Mouse (Mus musculus) intestine, embryonic 14.5 days (tissue): Measurements from ENCODE around the gene Gadd45a. TPM values are rescaled to one million over a fixed set of nuclear protein-coding genes. Genes with fewer than 3 reads are reported as not detected.

Experiments used
- ATAC-seq: fragments of 200-750 bp; cut with Nextera tagmentation; replicated peaks from 2 replicates; pipeline ENCODE4 v1.8.0; 2017; ENCODE audit warnings: low read depth, moderate number of reproducible peaks, moderate TSS enrichment, moderate library complexity; ENCODE audit not compliant: low FRiP score, low TSS enrichment
- DNase-seq: peaks from one replicate; pipeline ENCODE4 v3.0.0-alpha.2; 2018; ENCODE audit warnings: low spot score
- H3K27ac ChIP-seq: fragments of 300-500 bp; sonication (generic); 2 replicates; pipeline ENCODE4 v1.5.1; 2014; ENCODE audit warnings: low read depth, mild to moderate bottlenecking, control low read depth
- H3K27me3 ChIP-seq: fragments of 300-500 bp; sonication (generic); replicated peaks from 2 replicates; pipeline ENCODE4 v1.6.1; 2014; ENCODE audit warnings: low read length, control low read depth; ENCODE audit not compliant: control insufficient read depth, insufficient read depth
- H3K36me3 ChIP-seq: fragments of 300-500 bp; sonication (generic); 2 replicates; pipeline ENCODE4 v1.6.1; 2014; ENCODE audit warnings: low read length, control low read depth; ENCODE audit not compliant: control insufficient read depth, insufficient read depth
- H3K4me1 ChIP-seq: fragments of 300-500 bp; sonication (generic); replicated peaks from 2 replicates; pipeline ENCODE4 v1.6.1; 2014; ENCODE audit warnings: low read length, control low read depth, mixed read lengths; ENCODE audit not compliant: control insufficient read depth, insufficient read depth
- H3K4me2 ChIP-seq: fragments of 300-500 bp; sonication (generic); 2 replicates; pipeline ENCODE4 v1.6.1; 2014; ENCODE audit warnings: low read length
- H3K4me3 ChIP-seq: fragments of 300-500 bp; sonication (generic); 2 replicates; pipeline ENCODE4 v1.5.1; 2014; ENCODE audit warnings: low read depth, low read length, control low read depth, mixed read lengths
- H3K9ac ChIP-seq: fragments of 300-500 bp; sonication (generic); 2 replicates; pipeline ENCODE4 v1.6.1; 2014; ENCODE audit warnings: mild to moderate bottlenecking, low read length
- H3K9me3 ChIP-seq: fragments of 300-500 bp; sonication (generic); 2 replicates; pipeline ENCODE4 v1.6.1; 2016; ENCODE audit warnings: low read length, control low read depth; ENCODE audit not compliant: control insufficient read depth
- WGBS: fragments of 180-500 bp; shearing (Covaris S2); extraction: QIAGEN DNeasy Blood & Tissue Kit; methylation state at CpG from one replicate; pipeline ENCODE4 v1.1.7; 2014; 5-methylcytosine and 5-hydroxymethylcytosine counted together
- polyA plus RNA-seq: library from polyadenylated mRNA; unstranded; fragments of >200 nt; fragmentation: Nextera tagmentation; extraction: Ambion mirVana; gene quantifications from 2 replicates; pipeline ENCODE4 v1.2.1, GENCODE M21; 2014

Gadd45a gene
- polyA plus RNA-seq, 1 experiment from 2014 or later, result 26.2 TPM

DNA sequence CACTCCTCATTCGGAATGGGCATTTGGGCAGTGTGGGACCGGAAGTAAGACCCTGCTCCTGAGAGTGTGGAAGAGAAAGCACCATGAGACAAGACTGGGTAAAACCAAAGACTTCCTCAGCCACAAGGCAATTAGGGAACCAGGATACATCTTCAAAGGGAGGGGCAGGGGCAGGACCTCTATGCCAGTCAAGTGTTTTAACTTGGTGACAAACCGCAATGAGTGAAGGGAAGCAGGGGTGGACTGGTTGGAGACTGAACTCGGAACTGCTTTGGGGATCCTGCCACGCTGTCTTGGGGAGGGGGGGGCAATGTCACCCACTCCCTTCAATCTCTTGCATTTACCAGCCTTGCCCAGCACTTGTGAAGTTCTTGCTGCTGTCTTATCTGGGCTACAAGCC lies 36.7 kb upstream of the Gadd45a start:
- H3K4me3 ChIP-seq, result no peak overlapping the region
- no peaks in the 10 kb centered on the region for H3K27me3 ChIP-seq
- 74% methylated on average over 5 of the region's 5 CpGs for WGBS
- no peaks in the 10 kb centered on the region for H3K9me3 ChIP-seq
- no peak overlapping the region for H3K4me2 ChIP-seq
- H3K4me1 ChIP-seq, result peaks cover 20% of the 10 kb centered on the region
- DNase-seq (no peak), ATAC-seq (no peak)
- H3K27ac ChIP-seq, result no peak overlapping the region
- no peaks in the 10 kb centered on the region for H3K36me3 ChIP-seq
- H3K9ac ChIP-seq, result no peak overlapping the region

- ATAC-seq (no peak), DNase-seq (no peak)
- 92% methylated on average over 4 of the region's 4 CpGs for WGBS
- Histone ChIP-seq H3K9me3 (no peaks in the 10 kb centered on the region), H3K36me3 (no peaks in the 10 kb centered on the region), H3K9ac (no peak overlapping the region), H3K4me1 (peaks cover 20% of the 10 kb centered on the region), H3K27ac (no peak overlapping the region), H3K4me2 (no peak overlapping the region), H3K27me3 (no peaks in the 10 kb centered on the region), H3K4me3 (no peak overlapping the region)
Measured at GRCm38 (mm10) chr6:67073446-67073845, 36.2 kb upstream of the Gadd45a start.

DNA sequence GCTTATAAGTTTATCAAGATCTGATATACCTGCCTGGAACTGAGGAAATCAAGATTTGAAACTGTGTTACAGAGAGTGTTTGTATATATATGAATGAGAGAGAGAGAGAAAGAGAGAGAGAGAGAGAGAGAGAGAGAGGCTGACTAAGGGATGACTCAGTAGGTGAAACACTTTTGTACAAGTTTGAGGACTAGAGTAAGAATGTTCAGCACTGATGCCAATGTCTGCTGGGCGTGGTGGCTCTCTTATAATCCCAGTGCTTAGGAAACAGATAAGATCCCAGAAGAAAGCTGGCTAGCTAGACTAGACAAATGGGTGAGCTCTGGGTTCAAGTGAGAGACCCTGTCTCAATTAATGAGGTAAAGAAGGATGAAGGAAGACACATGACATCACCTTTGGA lies 34.4 kb upstream of the Gadd45a start:
- Histone ChIP-seq H3K36me3 (no peaks in the 10 kb centered on the region), H3K27me3 (no peaks in the 10 kb centered on the region), H3K4me2 (no peak overlapping the region), H3K9me3 (no peaks in the 10 kb centered on the region), H3K9ac (no peak overlapping the region), H3K4me1 (peaks cover 8% of the 10 kb centered on the region; the same call in 1 of the 2 replicates), H3K4me3 (no peak overlapping the region), H3K27ac (no peak overlapping the region)
- WGBS, result 89% methylated on average over 1 of the region's 1 CpGs
- ATAC-seq (no peak), DNase-seq (no peak)

DNA sequence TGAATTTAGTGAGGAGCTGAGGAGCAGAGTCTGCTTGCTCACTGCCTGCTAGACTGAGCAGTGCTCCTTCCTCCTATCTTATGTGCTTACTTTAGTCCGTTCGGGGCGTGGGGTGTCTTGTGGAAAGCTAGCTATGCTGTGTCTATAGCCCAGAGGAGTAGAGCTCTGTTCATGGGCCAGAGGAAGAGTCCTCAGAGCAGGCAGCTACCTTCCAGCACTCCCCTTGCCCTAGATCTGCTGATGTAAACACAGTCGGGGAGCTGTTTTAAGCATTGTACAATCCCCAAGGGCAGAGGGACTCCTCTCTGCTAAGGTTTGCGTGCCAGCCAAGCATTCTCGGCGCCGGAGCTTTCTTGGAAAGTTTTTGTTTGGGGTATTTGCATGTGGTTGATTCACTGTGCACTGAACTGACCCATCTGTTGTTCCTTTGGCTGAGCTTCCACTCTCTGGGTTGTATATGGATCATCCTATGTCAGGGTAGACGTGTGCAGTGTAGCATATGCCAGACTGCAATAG lies 32.6 kb upstream of the Gadd45a start:
- H3K4me1 ChIP-seq, result peaks cover 4% of the 10 kb centered on the region; the same call in 1 of the 2 replicates
- no peak overlapping the region for H3K4me3 ChIP-seq
- H3K36me3 ChIP-seq, result no peaks in the 10 kb centered on the region
- ATAC-seq (no peak), DNase-seq (no peak)
- H3K27ac ChIP-seq, result no peak overlapping the region
- H3K9me3 ChIP-seq, result no peaks in the 10 kb centered on the region
- WGBS, result 35% methylated on average over 9 of the region's 9 CpGs
- H3K27me3 ChIP-seq, result no peaks in the 10 kb centered on the region
- no peak overlapping the region for H3K9ac ChIP-seq
- H3K4me2 ChIP-seq, result peak overlapping the region; percentile 14; the same call in 1 of the 2 replicates

- H3K27me3 ChIP-seq, result no peaks in the 10 kb centered on the region
- H3K36me3 ChIP-seq, result no peaks in the 10 kb centered on the region
- H3K9me3 ChIP-seq, result no peaks in the 10 kb centered on the region
- H3K4me1 ChIP-seq, result peaks cover 4% of the 10 kb centered on the region; the same call in 1 of the 2 replicates
- ATAC-seq (no peak), DNase-seq (no peak)
- H3K4me3 ChIP-seq, result no peak overlapping the region
- H3K4me2 ChIP-seq, result peak overlapping the region; percentile 14; the same call in 1 of the 2 replicates
- WGBS, result 62% methylated on average over 8 of the region's 8 CpGs
- no peak overlapping the region for H3K27ac ChIP-seq
- no peak overlapping the region for H3K9ac ChIP-seq
Measured at GRCm38 (mm10) chr6:67069219-67069762, 32.0 kb upstream of the Gadd45a start.

DNA sequence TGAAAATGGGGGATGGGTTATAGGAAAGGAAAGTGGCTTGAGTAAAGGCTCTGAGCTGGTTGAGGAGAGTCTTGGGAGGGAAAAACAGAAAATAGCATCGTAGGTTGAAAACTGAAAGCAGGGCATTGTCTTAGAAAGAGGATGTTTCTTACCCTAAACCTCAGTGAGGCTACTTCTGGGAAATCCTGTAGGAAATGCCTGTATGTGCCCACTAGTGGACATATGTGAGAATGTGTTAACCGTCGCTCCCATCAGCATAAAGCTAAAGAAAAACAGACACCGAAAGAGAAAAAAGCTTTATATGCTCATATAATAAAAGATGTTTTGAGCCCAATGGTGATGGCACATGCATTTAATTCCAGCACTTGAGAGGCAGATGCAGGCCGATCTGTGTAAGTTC lies 22.8 kb upstream of the Gadd45a start:
- no peak for ATAC-seq
- no peaks in the 10 kb centered on the region for H3K9me3 ChIP-seq
- 85% methylated on average over 5 of the region's 5 CpGs for WGBS

DNA sequence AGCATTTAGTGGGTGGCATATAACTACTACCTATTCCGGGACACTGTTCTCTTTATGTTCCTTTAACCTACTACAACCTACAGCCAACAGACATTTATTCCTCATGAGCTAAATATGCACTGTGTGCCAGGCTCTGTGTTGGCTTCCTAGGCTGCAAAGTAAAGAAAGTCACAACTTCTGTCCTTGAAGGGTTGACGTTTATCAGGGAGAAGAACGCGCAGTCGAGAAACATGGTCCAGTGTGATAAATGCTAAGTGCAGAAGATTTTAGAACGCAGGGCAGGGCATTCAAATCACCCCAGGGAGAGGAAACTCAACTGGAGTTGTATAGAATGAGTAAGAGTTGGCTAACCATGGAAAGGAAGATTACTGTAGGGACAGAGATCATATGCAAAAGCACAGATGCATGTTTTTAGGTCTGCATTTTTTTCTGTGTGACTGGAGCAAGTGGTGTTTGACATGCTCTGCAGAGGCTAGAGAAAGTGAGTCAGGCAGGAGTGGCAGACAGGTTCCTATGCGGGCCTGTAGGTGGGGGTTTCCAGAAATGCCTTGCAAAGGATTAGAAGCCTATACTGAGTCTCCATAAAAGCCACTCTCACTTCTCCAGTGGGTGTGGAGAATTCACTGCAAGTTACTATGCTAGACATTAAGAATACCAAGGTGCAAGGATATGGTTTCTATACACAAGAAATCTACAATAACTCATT lies 20.9 kb upstream of the Gadd45a start:
- Histone ChIP-seq H3K9me3 (no peaks in the 10 kb centered on the region), H3K9ac (no peak overlapping the region), H3K27ac (no peak overlapping the region), H3K4me1 (peaks cover 9% of the 10 kb centered on the region; the same call in 1 of the 2 replicates), H3K27me3 (no peaks in the 10 kb centered on the region), H3K36me3 (no peaks in the 10 kb centered on the region), H3K4me2 (no peak overlapping the region), H3K4me3 (no peak overlapping the region)
- 84% methylated on average over 7 of the region's 7 CpGs for WGBS
- ATAC-seq, result no peak
- no peak for DNase-seq

More for the DNA sequence above, 22.8 kb upstream of the Gadd45a start:
- Histone ChIP-seq H3K4me3 (no peak overlapping the region), H3K27me3 (no peaks in the 10 kb centered on the region), H3K4me1 (peaks cover 9% of the 10 kb centered on the region; the same call in 1 of the 2 replicates), H3K36me3 (no peaks in the 10 kb centered on the region), H3K4me2 (no peak overlapping the region), H3K9ac (no peak overlapping the region), H3K27ac (no peak overlapping the region)
- no peak for DNase-seq

- 91% methylated on average over 5 of the region's 5 CpGs for WGBS
- Histone ChIP-seq H3K9me3 (no peaks in the 10 kb centered on the region), H3K4me1 (peaks cover 9% of the 10 kb centered on the region; the same call in 1 of the 2 replicates), H3K27ac (no peak overlapping the region), H3K27me3 (no peaks in the 10 kb centered on the region), H3K4me3 (no peak overlapping the region), H3K36me3 (no peaks in the 10 kb centered on the region), H3K4me2 (no peak overlapping the region), H3K9ac (no peak overlapping the region)
- no peak for ATAC-seq
- DNase-seq, result no peak
Measured at GRCm38 (mm10) chr6:67057574-67057973, 20.3 kb upstream of the Gadd45a start.
